Mouse (Mus musculus): ENCODE data around the gene Adra2b. TPM values are rescaled to one million over a fixed set of nuclear protein-coding genes. Genes with fewer than 3 reads are reported as not detected.

Gene Adra2b
- polyA plus RNA-seq, 1 experiment from 2014 or later: 2.8 TPM

DNA sequence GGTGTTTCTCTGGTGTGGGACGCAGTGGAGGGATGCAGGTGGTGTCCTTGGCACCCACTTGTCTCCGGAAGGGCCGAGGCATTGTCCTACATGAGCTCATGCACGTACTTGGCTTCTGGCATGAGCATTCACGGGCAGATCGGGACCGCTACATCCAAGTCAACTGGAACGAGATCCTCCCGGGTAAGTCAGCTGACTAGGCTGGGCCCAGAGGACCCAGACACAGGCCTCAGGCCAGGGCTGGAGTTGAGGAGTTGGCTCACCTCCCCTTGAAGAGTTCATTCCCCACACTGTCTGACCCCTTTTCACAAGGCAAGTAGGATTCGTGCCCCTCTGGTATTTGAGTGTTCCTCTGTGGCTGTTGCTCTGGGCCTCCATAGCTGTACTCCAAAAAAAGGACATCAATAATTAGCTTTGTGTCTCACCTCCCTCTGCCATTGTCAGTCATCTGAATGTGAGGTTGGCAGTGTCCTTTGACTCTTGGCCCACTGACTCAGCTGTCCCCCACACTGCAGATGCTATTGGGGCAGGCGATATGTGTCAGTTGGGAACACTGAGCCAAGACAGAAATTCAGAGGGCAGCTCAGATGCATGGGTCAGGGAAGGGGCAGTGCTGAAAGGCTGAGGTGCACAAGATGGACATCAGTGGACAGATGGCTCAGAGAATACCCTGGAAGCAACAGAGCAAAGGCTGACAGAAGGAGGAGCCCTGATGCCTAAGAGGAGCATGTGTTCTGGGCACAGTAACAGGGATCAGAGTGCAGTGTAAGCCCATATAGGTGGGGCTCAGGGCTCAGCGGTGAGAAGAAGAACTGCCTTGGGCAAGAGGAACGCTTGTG is 15.6 kb upstream of the Adra2b start:
- no peaks in the 10 kb centered on the region for H3K36me3 ChIP-seq
- WGBS: 82% methylated on average over 13 of the region's 13 CpGs
- H3K27me3 ChIP-seq (ENCODE audit: low read depth, poor library complexity, severe bottlenecking): no peaks in the 10 kb centered on the region
- DNase-seq (ENCODE audit: low spot score): no peak
- H3K4me3 ChIP-seq: no peak overlapping the region
- no peaks in the 10 kb centered on the region for H3K4me1 ChIP-seq
- no peaks in the 10 kb centered on the region for H3K9me3 ChIP-seq (replicated peaks)
- no peak overlapping the region for H3K27ac ChIP-seq (replicated peaks)

DNA sequence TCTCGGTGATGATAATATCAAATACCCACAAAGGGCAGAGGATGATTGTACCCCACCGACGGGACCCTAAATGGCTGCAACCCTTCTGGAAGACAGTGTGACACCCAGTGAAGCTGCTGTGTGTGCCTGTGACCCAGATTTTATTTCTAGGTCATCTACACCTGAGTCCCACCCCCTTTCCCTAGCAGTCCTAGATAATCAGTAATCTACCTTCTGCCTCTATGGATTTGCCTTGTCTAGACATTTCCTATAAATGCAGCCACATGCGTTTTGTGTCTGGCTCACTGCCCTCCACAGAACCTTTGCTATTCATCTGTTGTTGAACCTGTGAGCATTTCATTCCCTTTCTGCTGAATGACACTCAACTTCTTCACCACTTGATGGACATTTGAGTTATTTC is 9.1 kb upstream of the Adra2b start:
- H3K9me3 ChIP-seq (replicated peaks): no peaks in the 10 kb centered on the region
- H3K27me3 ChIP-seq (ENCODE audit: low read depth, poor library complexity, severe bottlenecking): peaks cover 5% of the 10 kb centered on the region; the same call in 1 of the 2 replicates
- no peak for DNase-seq (ENCODE audit: low spot score)
- 87% methylated on average over 4 of the region's 4 CpGs for WGBS
- H3K36me3 ChIP-seq: no peaks in the 10 kb centered on the region
- no peaks in the 10 kb centered on the region for H3K4me1 ChIP-seq
- H3K4me3 ChIP-seq: no peak overlapping the region
- no peak overlapping the region for H3K27ac ChIP-seq (replicated peaks)

DNA sequence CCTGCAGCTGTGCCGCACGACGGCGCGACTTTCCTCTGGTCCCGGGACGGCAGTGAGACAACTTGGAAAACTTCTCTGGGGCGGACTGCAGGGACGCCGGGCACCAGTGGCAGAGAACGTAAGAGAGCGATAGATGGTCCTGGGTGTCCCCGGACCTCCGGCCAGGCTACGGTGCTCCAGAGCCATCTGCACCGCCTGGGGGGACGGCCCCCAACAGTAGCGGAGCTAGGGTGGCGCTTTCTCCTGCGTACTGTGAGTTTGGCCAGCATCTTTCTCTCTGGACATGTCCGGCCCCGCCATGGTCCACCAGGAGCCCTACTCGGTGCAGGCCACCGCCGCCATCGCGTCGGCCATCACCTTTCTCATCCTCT is 259 bp downstream of the Adra2b start:
- Histone ChIP-seq H3K4me1 (peaks cover 17% of the 10 kb centered on the region), H3K36me3 (no peaks in the 10 kb centered on the region), H3K27ac (replicated peaks) (no peak overlapping the region; the same call in 1 of the 2 replicates), H3K9me3 (replicated peaks) (no peaks in the 10 kb centered on the region), H3K27me3 (ENCODE audit: low read depth, poor library complexity, severe bottlenecking) (peaks cover 79% of the 10 kb centered on the region), H3K4me3 (peak overlapping the region; percentile 59)
- WGBS: 2% methylated on average over 28 of the region's 28 CpGs
- DNase-seq (ENCODE audit: low spot score): no peak

DNA sequence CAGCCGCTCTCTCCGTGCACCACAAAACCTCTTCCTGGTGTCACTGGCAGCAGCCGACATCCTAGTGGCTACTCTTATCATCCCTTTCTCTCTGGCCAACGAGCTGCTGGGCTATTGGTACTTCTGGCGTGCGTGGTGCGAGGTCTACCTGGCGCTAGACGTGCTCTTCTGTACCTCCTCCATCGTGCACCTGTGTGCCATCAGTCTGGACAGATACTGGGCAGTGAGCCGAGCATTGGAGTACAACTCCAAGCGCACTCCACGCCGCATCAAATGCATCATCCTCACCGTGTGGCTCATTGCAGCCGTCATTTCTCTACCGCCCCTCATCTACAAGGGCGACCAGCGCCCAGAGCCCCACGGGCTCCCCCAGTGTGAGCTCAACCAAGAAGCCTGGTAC is 688 bp downstream of the Adra2b start:
- DNase-seq (ENCODE audit: low spot score): no peak
- Histone ChIP-seq H3K27ac (replicated peaks) (no peak overlapping the region), H3K9me3 (replicated peaks) (no peaks in the 10 kb centered on the region), H3K4me3 (peak overlapping the region; percentile 59), H3K4me1 (peaks cover 17% of the 10 kb centered on the region), H3K36me3 (no peaks in the 10 kb centered on the region), H3K27me3 (ENCODE audit: low read depth, poor library complexity, severe bottlenecking) (peaks cover 79% of the 10 kb centered on the region)
- WGBS: 8% methylated on average over 20 of the region's 20 CpGs

DNA sequence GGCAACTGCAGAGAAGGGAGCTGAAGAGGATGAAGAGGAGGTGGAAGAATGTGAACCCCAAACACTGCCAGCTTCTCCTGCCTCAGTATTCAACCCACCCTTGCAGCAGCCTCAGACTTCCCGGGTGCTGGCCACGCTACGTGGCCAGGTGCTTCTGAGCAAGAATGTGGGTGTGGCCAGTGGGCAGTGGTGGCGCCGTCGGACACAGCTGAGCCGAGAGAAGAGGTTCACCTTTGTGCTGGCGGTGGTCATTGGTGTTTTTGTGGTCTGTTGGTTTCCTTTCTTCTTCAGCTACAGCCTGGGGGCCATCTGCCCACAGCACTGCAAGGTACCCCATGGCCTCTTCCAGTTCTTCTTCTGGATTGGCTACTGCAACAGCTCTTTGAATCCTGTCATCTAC is 1.4 kb downstream of the Adra2b start:
- H3K27ac ChIP-seq (replicated peaks): no peak overlapping the region
- H3K27me3 ChIP-seq (ENCODE audit: low read depth, poor library complexity, severe bottlenecking): peaks cover 78% of the 10 kb centered on the region
- no peaks in the 10 kb centered on the region for H3K36me3 ChIP-seq
- WGBS: 23% methylated on average over 8 of the region's 8 CpGs
- peak overlapping the region; percentile 59 for H3K4me3 ChIP-seq
- H3K4me1 ChIP-seq: peaks cover 17% of the 10 kb centered on the region
- no peak for DNase-seq (ENCODE audit: low spot score)
- H3K9me3 ChIP-seq (replicated peaks): no peaks in the 10 kb centered on the region

DNA sequence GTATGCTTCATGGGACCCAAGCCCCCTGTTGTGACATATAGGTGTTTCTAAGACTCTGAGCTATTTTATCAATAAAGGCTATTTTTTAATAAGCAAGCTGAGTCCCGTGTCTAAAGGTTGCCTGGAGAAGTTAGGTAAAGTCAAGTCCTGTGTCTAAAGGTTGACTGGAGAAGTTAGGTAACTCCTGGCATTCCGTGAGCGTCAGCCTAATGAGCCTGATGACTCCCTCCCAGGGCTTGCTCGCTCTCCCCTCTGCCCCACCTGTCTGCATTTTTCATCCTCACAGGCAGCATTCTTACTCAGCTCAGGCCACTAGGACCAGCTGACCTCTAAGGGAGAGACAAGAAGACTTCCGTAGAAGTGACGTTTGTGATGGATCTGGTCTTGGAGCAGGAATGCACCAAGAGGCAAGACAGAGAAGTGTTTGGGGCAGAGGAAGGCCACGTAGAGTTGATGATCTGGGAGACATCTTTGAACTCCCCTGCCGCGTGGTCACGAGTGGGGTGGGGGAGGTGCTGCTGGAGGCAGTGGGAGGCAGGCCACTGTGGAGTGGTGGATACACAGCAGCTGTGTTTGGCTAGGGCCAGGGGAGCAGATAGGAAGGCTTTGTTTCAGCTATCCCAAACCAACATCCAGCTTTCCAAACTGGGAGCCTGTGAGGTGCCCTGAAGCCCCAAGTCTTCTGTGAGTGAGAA is 4.3 kb downstream of the Adra2b start:
- Histone ChIP-seq H3K9me3 (replicated peaks) (no peaks in the 10 kb centered on the region), H3K36me3 (no peaks in the 10 kb centered on the region), H3K4me1 (peaks cover 29% of the 10 kb centered on the region), H3K27ac (replicated peaks) (no peak overlapping the region), H3K4me3 (no peak overlapping the region), H3K27me3 (ENCODE audit: low read depth, poor library complexity, severe bottlenecking) (peaks cover 57% of the 10 kb centered on the region)
- DNase-seq (ENCODE audit: low spot score): no peak
- WGBS: 78% methylated on average over 10 of the region's 10 CpGs

DNA sequence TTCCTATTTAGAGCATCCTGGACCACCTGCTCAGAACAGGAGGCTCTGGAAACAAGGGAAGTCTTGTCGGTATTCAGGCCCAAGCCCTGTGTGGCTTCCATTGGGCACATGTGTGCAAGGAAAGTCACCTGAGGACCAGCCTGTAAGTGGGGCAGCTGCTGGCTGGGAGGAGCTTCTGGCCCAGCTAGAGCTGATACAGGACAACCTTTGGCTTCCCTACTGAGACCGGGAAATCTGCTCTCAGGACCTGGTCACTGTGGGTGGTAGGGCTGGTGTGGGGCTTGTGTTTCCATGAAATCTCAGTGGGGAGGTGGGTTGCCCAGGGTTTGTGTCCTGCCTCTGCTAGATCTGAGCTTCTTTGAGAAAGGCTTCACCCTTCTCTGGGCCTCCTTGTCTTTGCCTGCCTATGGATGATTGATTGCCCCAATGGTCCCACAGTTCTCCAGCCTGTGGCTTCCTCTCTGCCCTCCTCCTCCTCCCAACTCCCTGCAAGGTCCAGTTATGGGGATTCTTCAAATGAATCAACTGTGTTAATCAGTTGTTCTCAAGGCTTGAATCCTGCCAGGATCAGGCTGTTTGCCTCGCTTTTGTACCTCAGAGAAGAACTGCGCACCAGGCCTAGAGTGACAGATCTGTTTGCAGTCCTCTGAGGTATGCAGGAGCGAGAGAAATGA is 6.8 kb downstream of the Adra2b start:
- Histone ChIP-seq H3K4me1 (peaks cover 12% of the 10 kb centered on the region), H3K9me3 (replicated peaks) (no peaks in the 10 kb centered on the region), H3K36me3 (no peaks in the 10 kb centered on the region), H3K27ac (replicated peaks) (0 out of 2 replicates have a peak overlapping the region, but pooled peaks have one; percentile 69), H3K4me3 (no peak overlapping the region), H3K27me3 (ENCODE audit: low read depth, poor library complexity, severe bottlenecking) (peaks cover 32% of the 10 kb centered on the region)
- no peak for DNase-seq (ENCODE audit: low spot score)
- WGBS: 73% methylated on average over 5 of the region's 5 CpGs

DNA sequence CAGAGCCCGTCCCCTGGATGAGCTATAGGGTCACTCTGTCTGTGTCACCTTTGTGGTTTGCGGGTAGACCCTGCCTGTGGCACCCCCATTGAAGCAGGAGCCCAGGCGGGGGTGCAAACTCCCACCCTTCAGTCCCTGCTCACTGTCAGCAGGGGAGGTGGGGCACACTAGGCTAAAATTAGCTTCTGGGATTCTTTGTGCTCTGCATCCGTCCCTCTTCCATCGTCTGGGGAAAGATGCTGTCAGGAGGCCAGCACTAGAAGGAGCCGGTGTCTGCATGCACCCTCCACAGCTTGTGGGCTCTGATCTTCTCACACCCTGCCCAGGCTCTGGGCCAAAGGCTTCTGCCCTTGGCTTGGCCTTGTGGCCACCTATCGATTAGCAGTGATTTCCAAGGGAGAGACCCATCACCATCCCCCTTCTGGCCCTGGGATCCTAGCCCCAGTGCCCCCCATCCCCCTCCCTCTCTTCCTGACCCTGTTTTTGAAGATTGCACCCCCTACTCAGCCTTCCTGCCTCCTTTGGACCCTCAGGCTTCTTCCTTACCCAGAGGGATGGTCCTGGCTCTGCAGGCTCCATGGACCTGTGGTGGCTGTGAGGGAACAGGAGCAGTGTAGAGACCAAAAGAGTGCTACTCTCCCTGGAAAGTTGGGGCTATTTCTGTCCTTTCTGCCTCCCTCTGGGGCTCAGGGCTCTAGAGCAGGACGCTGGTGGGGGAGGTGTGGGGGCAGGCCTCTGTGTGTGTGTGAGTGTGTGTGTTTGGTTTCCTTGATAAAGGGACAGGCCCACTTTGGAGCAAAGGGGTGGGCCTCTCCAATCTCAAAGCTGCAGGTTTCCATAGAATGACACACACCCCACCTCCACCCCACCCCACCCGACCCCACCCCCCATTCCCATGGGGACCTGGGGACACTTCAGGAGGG is 7.8 kb downstream of the Adra2b start:
- 0 out of 2 replicates have a peak overlapping the region, but pooled peaks have one; percentile 1 for H3K4me3 ChIP-seq
- H3K27ac ChIP-seq (replicated peaks): peak overlapping the region; percentile 69

DNA sequence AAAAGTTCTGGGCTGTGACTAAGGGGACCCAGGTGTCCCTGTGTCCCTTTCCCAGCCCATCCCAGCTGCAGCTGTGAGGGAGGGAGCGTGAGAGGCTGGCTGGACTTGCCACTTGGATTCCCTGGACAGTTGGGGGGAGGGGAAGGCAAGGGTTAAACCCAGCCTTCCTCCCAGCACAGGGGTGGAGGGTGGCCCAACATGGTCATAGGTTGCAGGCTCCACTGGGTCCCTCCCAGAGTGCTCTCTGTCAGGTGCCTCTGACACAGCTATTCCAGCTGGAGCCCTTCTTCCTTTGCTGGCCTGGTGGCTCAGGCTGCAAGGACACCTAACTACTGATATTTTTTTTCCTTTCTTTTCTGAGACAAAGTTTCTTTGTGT is 8.5 kb downstream of the Adra2b start:
- no peaks in the 10 kb centered on the region for H3K36me3 ChIP-seq
- no peaks in the 10 kb centered on the region for H3K9me3 ChIP-seq (replicated peaks)
- H3K27ac ChIP-seq (replicated peaks): peak overlapping the region; percentile 69; the same call in 1 of the 2 replicates
- H3K4me1 ChIP-seq: peaks cover 16% of the 10 kb centered on the region
- DNase-seq (ENCODE audit: low spot score): no peak
- H3K27me3 ChIP-seq (ENCODE audit: low read depth, poor library complexity, severe bottlenecking): peaks cover 15% of the 10 kb centered on the region
- WGBS: 50% methylated on average over 1 of the region's 1 CpGs
- H3K4me3 ChIP-seq: no peak overlapping the region

More for the DNA sequence above, 7.8 kb downstream of the Adra2b start:
- 57% methylated on average over 9 of the region's 9 CpGs for WGBS
- Histone ChIP-seq H3K27me3 (ENCODE audit: low read depth, poor library complexity, severe bottlenecking) (peaks cover 22% of the 10 kb centered on the region), H3K36me3 (no peaks in the 10 kb centered on the region), H3K4me1 (peaks cover 13% of the 10 kb centered on the region), H3K9me3 (replicated peaks) (no peaks in the 10 kb centered on the region)
- DNase-seq (ENCODE audit: low spot score): no peak

DNA sequence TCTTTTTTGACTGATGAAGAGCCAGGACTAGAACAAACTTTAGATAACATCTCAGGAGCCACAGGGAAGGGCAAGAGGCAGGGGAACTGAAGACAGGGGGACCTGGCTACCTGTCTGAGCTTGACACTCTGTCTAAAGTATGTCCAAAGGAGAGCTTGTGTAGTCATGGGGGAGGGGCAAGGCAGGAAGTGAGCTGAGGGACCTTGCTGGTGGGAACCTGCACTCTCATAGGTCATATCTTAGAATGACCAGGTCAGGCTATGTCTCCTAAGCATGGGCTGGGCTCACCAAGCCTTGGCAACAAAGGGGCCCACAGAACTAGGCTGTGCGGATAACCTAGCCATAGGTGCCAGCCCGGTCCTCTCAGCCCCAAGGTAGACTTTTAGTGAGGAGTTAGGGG is 9.1 kb downstream of the Adra2b start:
- H3K4me1 ChIP-seq: peaks cover 16% of the 10 kb centered on the region
- 83% methylated on average over 2 of the region's 2 CpGs for WGBS
- no peaks in the 10 kb centered on the region for H3K9me3 ChIP-seq (replicated peaks)
- H3K36me3 ChIP-seq: no peaks in the 10 kb centered on the region
- no peak for DNase-seq (ENCODE audit: low spot score)
- H3K4me3 ChIP-seq: no peak overlapping the region
- no peak overlapping the region for H3K27ac ChIP-seq (replicated peaks)
- 0 out of 2 replicates have a peak, but pooled peaks cover 9% of the 10 kb centered on the region for H3K27me3 ChIP-seq (ENCODE audit: low read depth, poor library complexity, severe bottlenecking)

DNA sequence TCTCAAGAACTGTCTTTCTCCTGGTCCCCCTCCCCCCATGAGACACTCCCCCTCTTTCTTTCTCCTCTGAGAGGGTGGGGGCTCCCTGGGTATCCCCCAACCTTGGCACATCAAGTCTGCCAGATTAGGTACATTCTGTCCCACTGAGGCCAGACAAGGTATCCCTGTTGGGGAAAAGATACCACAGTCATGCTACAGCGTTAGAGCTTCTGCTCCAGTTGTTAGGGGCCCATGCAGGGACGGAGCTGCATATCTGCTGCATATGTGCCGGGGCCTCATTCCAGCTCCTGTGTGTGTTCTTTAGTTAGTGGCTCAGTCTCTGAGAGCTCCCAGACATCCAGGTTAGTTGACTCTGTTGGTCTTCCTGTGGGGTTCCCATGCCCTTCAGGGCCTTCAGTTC is 11.1 kb downstream of the Adra2b start:
- peaks cover 29% of the 10 kb centered on the region for H3K4me1 ChIP-seq
- no peaks in the 10 kb centered on the region for H3K36me3 ChIP-seq
- DNase-seq (ENCODE audit: low spot score): no peak
- H3K9me3 ChIP-seq (replicated peaks): no peaks in the 10 kb centered on the region
- H3K27me3 ChIP-seq (ENCODE audit: low read depth, poor library complexity, severe bottlenecking): no peaks in the 10 kb centered on the region
- no peak overlapping the region for H3K27ac ChIP-seq (replicated peaks)
- WGBS: 95% methylated on average over 3 of the region's 3 CpGs
- H3K4me3 ChIP-seq: no peak overlapping the region

DNA sequence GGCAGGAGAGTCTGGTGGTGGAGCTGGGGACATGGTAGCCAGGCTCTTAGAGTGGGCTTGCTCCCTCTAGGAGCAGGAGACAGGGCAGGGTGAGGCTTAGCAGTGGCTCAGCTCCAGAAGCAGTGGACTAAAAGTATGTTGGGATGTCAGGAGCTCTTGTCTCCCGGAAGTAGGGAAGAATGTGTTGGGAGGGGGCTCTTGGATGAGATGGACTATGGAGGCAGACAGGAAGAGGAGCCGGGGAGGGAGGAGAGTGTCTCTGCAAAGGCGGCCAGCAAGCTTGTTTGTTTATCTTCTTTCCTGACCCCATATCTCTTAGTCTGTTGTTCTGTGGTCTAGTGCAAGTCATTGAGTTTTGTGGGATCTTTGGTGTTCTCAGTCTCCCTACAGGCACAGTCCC is 12.1 kb downstream of the Adra2b start:
- Histone ChIP-seq H3K27me3 (ENCODE audit: low read depth, poor library complexity, severe bottlenecking) (no peaks in the 10 kb centered on the region), H3K9me3 (replicated peaks) (no peaks in the 10 kb centered on the region), H3K4me1 (peaks cover 29% of the 10 kb centered on the region), H3K36me3 (no peaks in the 10 kb centered on the region), H3K4me3 (no peak overlapping the region), H3K27ac (replicated peaks) (no peak overlapping the region)
- no peak for DNase-seq (ENCODE audit: low spot score)
- 73% methylated on average over 3 of the region's 3 CpGs for WGBS
